Mouse (Mus musculus) myocyte (in vitro differentiated cells): ENCODE results near the gene Disc1.

ENCODE experiments used
- MAX ChIP-seq: IDR thresholded peaks from one replicate; pipeline ENCODE4 v1.6.1; 2011; ENCODE audit warnings: low read depth, mild to moderate bottlenecking, control low read depth
- POLR2A ChIP-seq: IDR thresholded peaks from one replicate; pipeline ENCODE4 v1.6.1; 2011; ENCODE audit warnings: low read depth, mild to moderate bottlenecking, control low read depth, moderate library complexity; ENCODE audit not compliant: insufficient read length
- SRF ChIP-seq: IDR thresholded peaks from one replicate; pipeline ENCODE4 v1.6.1; 2011; ENCODE audit warnings: low read depth; ENCODE audit not compliant: control insufficient read depth, insufficient read length

- no peak for TF ChIP-seq POLR2A
- TF ChIP-seq MAX: no peak
- no peak for TF ChIP-seq SRF
These were observed 228.5 kb downstream of the Disc1 start for GRCm38 (mm10) chr8:125282531-125282930.
